In genomic region chr8:128685507-128686428, GRCm38 (mm10) we compare ENCODE assay signal across 8 mouse cellular contexts. TPM values are rescaled to one million over a fixed set of nuclear protein-coding genes. Genes with fewer than 3 reads are reported as not detected.
DNase-seq lines count a peak whose midpoint lies in the region; ATAC-seq lines count a peak whose summit lies in the region.

Gene Itgb1 (plus strand): TSS chr8:128685654.

- peak within 1 kb of the TSS; percentile 95 for H3K4me3 ChIP-seq in erythroblast, embryonic 14.5 days (replicated peaks)
- H3K4me3 ChIP-seq in heart, embryonic 11.5 days (ENCODE audit: low read depth, low read length) = peak within 1 kb of the TSS; percentile 74
- H3K4me3 ChIP-seq in kidney, embryonic 16.5 days (ENCODE audit: low read length) = peak within 1 kb of the TSS; percentile 91

- peak within 1 kb of the TSS; percentile 100 for H3K27ac ChIP-seq in heart, embryonic 11.5 days (ENCODE audit: low read depth, low read length)
- H3K27ac ChIP-seq in kidney, embryonic 16.5 days (ENCODE audit: low read length) = peak within 1 kb of the TSS; percentile 100

- DNase-seq in CD4-positive helper T cell, adult 2 months (ENCODE audit: low read depth, low spot score) = peak; percentile 86
- DNase-seq in brain, embryonic 18.5 days (ENCODE audit: low read depth, low spot score) = peak; percentile 91
- DNase-seq in liver = peak; percentile 96
- peak; percentile 74 to 81 for DNase-seq in spleen, postnatal 36 days (ENCODE audit: low spot score in 2 of 2)

- under 1% methylated on average over 100 of the region's 113 CpGs for WGBS in heart, embryonic 11.5 days (ENCODE audit: insufficient replicate concordance)
- under 1% methylated on average over 97 of the region's 113 CpGs for WGBS in kidney, embryonic 16.5 days

- no peaks in the 10 kb centered on the region; the same call in 1 of the 2 replicates for H3K36me3 ChIP-seq in erythroblast, embryonic 14.5 days (ENCODE audit: control insufficient read depth)
- no peaks in the 10 kb centered on the region for H3K36me3 ChIP-seq in heart, embryonic 11.5 days (ENCODE audit: control insufficient read depth, insufficient read depth, low read length)
- no peaks in the 10 kb centered on the region for H3K36me3 ChIP-seq in kidney, embryonic 16.5 days (ENCODE audit: insufficient read depth, low read length)

- ATAC-seq in heart, embryonic 11.5 days (replicated peaks; ENCODE audit: insufficient number of reproducible peaks, low FRiP score, low TSS enrichment) = peak; percentile 94
- ATAC-seq in kidney, embryonic 16.5 days (ENCODE audit: low FRiP score, low TSS enrichment) = peak; percentile 95
- ATAC-seq in monocyte, adult 5-6 weeks (replicated peaks; ENCODE audit: insufficient number of reproducible peaks, low FRiP score, low TSS enrichment, poor library complexity, severe bottlenecking) = peak; percentile 58

- no peaks in the 10 kb centered on the region for H3K9me3 ChIP-seq in erythroblast, embryonic 14.5 days (ENCODE audit: control insufficient read depth, low read length)
- H3K9me3 ChIP-seq in heart, embryonic 11.5 days (replicated peaks; ENCODE audit: control insufficient read depth, low read length) = no peaks in the 10 kb centered on the region
- H3K9me3 ChIP-seq in kidney, embryonic 16.5 days (ENCODE audit: low read length) = no peaks in the 10 kb centered on the region

- peak within 1 kb of the TSS; percentile 75 for H3K4me2 ChIP-seq in heart, embryonic 11.5 days
- H3K4me2 ChIP-seq in kidney, embryonic 16.5 days (replicated peaks; ENCODE audit: low read depth, low read length) = peak within 1 kb of the TSS; percentile 69

- peak within 1 kb of the TSS; percentile 92 for H3K9ac ChIP-seq in heart, embryonic 11.5 days (ENCODE audit: low read depth, low read length)
- peak within 1 kb of the TSS; percentile 99 for H3K9ac ChIP-seq in kidney, embryonic 16.5 days (replicated peaks; ENCODE audit: low read length)

- peaks cover 68% of the 10 kb centered on the region for H3K4me1 ChIP-seq in erythroblast, embryonic 14.5 days (ENCODE audit: control insufficient read depth)
- H3K4me1 ChIP-seq in heart, embryonic 11.5 days (ENCODE audit: control insufficient read depth, insufficient read depth, low read length) = peaks cover 18% of the 10 kb centered on the region
- H3K4me1 ChIP-seq in kidney, embryonic 16.5 days (ENCODE audit: insufficient read depth, low read length) = peaks cover 30% of the 10 kb centered on the region

- H3K27me3 ChIP-seq in erythroblast, embryonic 14.5 days (ENCODE audit: control insufficient read depth) = no peaks in the 10 kb centered on the region
- H3K27me3 ChIP-seq in heart, embryonic 11.5 days (ENCODE audit: control insufficient read depth, insufficient read depth, low read length) = no peaks in the 10 kb centered on the region
- no peaks in the 10 kb centered on the region for H3K27me3 ChIP-seq in kidney, embryonic 16.5 days (ENCODE audit: insufficient read depth, low read length)

RNA-seq across cellular contexts. Expression of gene Itgb1, which starts in this region (rescaled TPM):
- 0.95 and 1.3 TPM in 2 replicates for polyA plus RNA-seq in erythroblast, embryonic 14.5 days (2012)
- 314 and 434 TPM in 2 replicates for polyA plus RNA-seq in heart, embryonic 11.5 days (2014; fragmentation: Nextera tagmentation; extraction: Ambion mirVana)
- 288 and 305 TPM in 2 replicates for polyA plus RNA-seq in kidney, embryonic 16.5 days (2015; fragmentation: Nextera tagmentation; extraction: Ambion mirVana)
- total RNA-seq in monocyte, adult 5-6 weeks (2017) = 769 to 823 TPM (median 817 TPM) in 3 replicates

Comparison
In these comparisons a context has a peak if more than half of its experiments do, and no peak if none do; other contexts are left out.
1. Peak in every context shown above with its lines: DNase-seq, ATAC-seq, H3K4me3 ChIP-seq and H3K27ac ChIP-seq.
2. RNA of gene Itgb1 (polyA plus RNA-seq): 314 to 434 TPM in heart, embryonic 11.5 days and 288 to 305 TPM in kidney, embryonic 16.5 days; 0.95 to 1.3 TPM in erythroblast, embryonic 14.5 days; every median in the first group is over 100 times any median in the second.